35 mouse cellular contexts compared by ENCODE assay signal in genomic region chr19:58046656-58047055, GRCm38 (mm10).
"Had no signal": no experiment of that assay in that cellular context is flagged by ENCODE, and none has a peak within 500 bp of the region (broad histone marks: within the 10 kb centered on the region; RNA-seq: fewer than 3 reads in every experiment).

No protein-coding gene starts in this region.

- H3K9ac ChIP-seq: heart, embryonic 12.5 days; heart, embryonic 13.5 days; heart, embryonic 15.5 days; hindbrain, embryonic 12.5 days; hindbrain, embryonic 13.5 days; hindbrain, embryonic 14.5 days; hindbrain, embryonic 15.5 days; kidney, embryonic 15.5 days had no signal

- H3K27ac ChIP-seq: heart, embryonic 10.5 days; heart, embryonic 13.5 days; heart, embryonic 15.5 days; hindbrain, embryonic 10.5 days; hindbrain, embryonic 12.5 days; hindbrain, embryonic 13.5 days; hindbrain, embryonic 14.5 days; hindbrain, embryonic 15.5 days; hindbrain, postnatal 0 days; kidney, embryonic 15.5 days; kidney, postnatal 0 days; layer of hippocampus, adult 2 months; left cerebral cortex, adult 2 months had no signal

- H3K27me3 ChIP-seq: heart, embryonic 12.5 days; heart, embryonic 13.5 days; heart, embryonic 15.5 days; hindbrain, embryonic 12.5 days; hindbrain, embryonic 13.5 days; hindbrain, embryonic 15.5 days; kidney, embryonic 15.5 days had no signal

- H3K4me2 ChIP-seq: heart, embryonic 11.5 days; heart, embryonic 12.5 days; heart, embryonic 13.5 days; heart, embryonic 15.5 days; hindbrain, embryonic 12.5 days; hindbrain, embryonic 13.5 days; hindbrain, embryonic 14.5 days; hindbrain, embryonic 15.5 days; kidney, embryonic 15.5 days had no signal

- H3K4me3 ChIP-seq: heart, embryonic 10.5 days; heart, embryonic 12.5 days; heart, embryonic 13.5 days; heart, embryonic 15.5 days; hindbrain, embryonic 10.5 days; hindbrain, embryonic 12.5 days; hindbrain, embryonic 13.5 days; hindbrain, embryonic 15.5 days; kidney, embryonic 15.5 days; layer of hippocampus, adult 2 months; left cerebral cortex, adult 2 months had no signal

- H3K36me3 ChIP-seq: heart, embryonic 10.5 days; heart, embryonic 12.5 days; heart, embryonic 13.5 days; heart, embryonic 15.5 days; hindbrain, embryonic 12.5 days; hindbrain, embryonic 15.5 days had no signal

- ATAC-seq: hindbrain, embryonic 16.5 days; hindbrain, postnatal 0 days; inflammation-experienced regulatory T-cells, adult 6 months; intestine, embryonic 16.5 days; intestine, postnatal 0 days had no signal

- DNase-seq: heart, postnatal 10 days; heart, postnatal 14 days; heart, postnatal 36 days; heart, postnatal 4 days; kidney, adult 11 months; kidney, adult 18-20 months; kidney, adult 2 months; kidney, adult 8-10 months; kidney, adult 9 months; kidney, postnatal 10 days; kidney, postnatal 14 days; kidney, postnatal 25 days; kidney, postnatal 36 days; kidney, postnatal 4 days; layer of hippocampus, adult 9-11 months; layer of hippocampus, postnatal 36 days had no signal

- H3K9me3 ChIP-seq: heart, embryonic 10.5 days; heart, embryonic 12.5 days; heart, embryonic 13.5 days; heart, embryonic 15.5 days; hindbrain, embryonic 10.5 days; hindbrain, embryonic 12.5 days; hindbrain, embryonic 13.5 days; hindbrain, embryonic 15.5 days; kidney, embryonic 15.5 days had no signal
